Mouse (Mus musculus): ENCODE results near the gene Hspa12a.

GRCm38 (mm10) chr19:58859831-58860254 lies 83.6 kb downstream of the Hspa12a start:
- no peak for TF ChIP-seq CTCF (conservative IDR thresholded peaks at IDR 0.05; ENCODE audit: insufficient read depth, insufficient read length, low read depth, low read length)
- TF ChIP-seq POLR2A (IDR thresholded peaks at IDR 0.05; ENCODE audit: low read depth, low read length), result no peak

Measured in kidney, adult 2 months (tissue).